Mouse (Mus musculus) intestine, embryonic 15.5 days (tissue): ENCODE data around the gene Il9. TPM values are rescaled to one million over a fixed set of nuclear protein-coding genes. Genes with fewer than 3 reads are reported as not detected.

ENCODE experiments used
- ATAC-seq: fragments of 200-750 bp; cut with Nextera tagmentation; 2 replicates; pipeline ENCODE4 v1.8.0; 2017; ENCODE audit warnings: moderate TSS enrichment, moderate library complexity
- H3K27ac ChIP-seq: fragments of 300-500 bp; sonication (generic); 2 replicates; pipeline ENCODE4 v1.5.1; 2015; ENCODE audit warnings: mild to moderate bottlenecking, inconsistent platforms
- H3K27me3 ChIP-seq: fragments of 300-500 bp; sonication (generic); replicated peaks from 2 replicates; pipeline ENCODE4 v1.6.1; 2015; ENCODE audit warnings: inconsistent platforms
- H3K36me3 ChIP-seq: fragments of 300-500 bp; sonication (generic); 2 replicates; pipeline ENCODE4 v1.6.1; 2015; ENCODE audit warnings: inconsistent platforms
- H3K4me1 ChIP-seq: fragments of 300-500 bp; sonication (generic); replicated peaks from 2 replicates; pipeline ENCODE4 v1.6.1; 2015; ENCODE audit warnings: inconsistent platforms
- H3K4me2 ChIP-seq: fragments of 300-500 bp; sonication (generic); replicated peaks from 2 replicates; pipeline ENCODE4 v1.6.1; 2015; ENCODE audit warnings: mild to moderate bottlenecking, inconsistent platforms
- H3K4me3 ChIP-seq: fragments of 300-500 bp; sonication (generic); replicated peaks from 2 replicates; pipeline ENCODE4 v1.5.1; 2015; ENCODE audit warnings: inconsistent platforms
- H3K9ac ChIP-seq: fragments of 300-500 bp; sonication (generic); 2 replicates; pipeline ENCODE4 v1.6.1; 2015; ENCODE audit warnings: inconsistent platforms
- H3K9me3 ChIP-seq: fragments of 300-500 bp; sonication (generic); 2 replicates; pipeline ENCODE4 v1.6.1; 2016; ENCODE audit warnings: inconsistent platforms
- WGBS: fragments of 180-500 bp; shearing (Covaris S2); methylation state at CpG from one replicate; pipeline ENCODE4 v1.1.7; 2015; 5-methylcytosine and 5-hydroxymethylcytosine counted together
- polyA plus RNA-seq: library from polyadenylated mRNA; unstranded; fragments of >200 nt; fragmentation: Nextera tagmentation; extraction: Ambion mirVana; gene quantifications from 2 replicates; pipeline ENCODE4 v1.2.1, GENCODE M21; 2015

Il9 gene
- polyA plus RNA-seq = not detected in 2 replicates

GRCm38 (mm10) chr13:56482146-56482545 is at the start of gene Il9:
Gene Il9 (minus strand): TSS chr13:56482246.
- Histone ChIP-seq H3K4me3 (no peak within 1 kb of the TSS), H3K36me3 (no peaks in the 10 kb centered on the region), H3K4me2 (no peak within 1 kb of the TSS), H3K27me3 (no peaks in the 10 kb centered on the region), H3K4me1 (no peaks in the 10 kb centered on the region), H3K27ac (no peak within 1 kb of the TSS), H3K9ac (no peak within 1 kb of the TSS), H3K9me3 (no peaks in the 10 kb centered on the region)
- no peak for ATAC-seq
- 78% methylated on average over 3 of the region's 3 CpGs for WGBS

- Histone ChIP-seq H3K27ac (no peak overlapping the region), H3K4me3 (no peak overlapping the region), H3K9ac (no peak overlapping the region), H3K9me3 (no peaks in the 10 kb centered on the region), H3K27me3 (no peaks in the 10 kb centered on the region), H3K4me2 (no peak overlapping the region), H3K36me3 (no peaks in the 10 kb centered on the region), H3K4me1 (no peaks in the 10 kb centered on the region)
- WGBS = 45% methylated on average over 8 of the region's 8 CpGs
- ATAC-seq = no peak
These were observed 47.6 kb upstream of the Il9 start for GRCm38 (mm10) chr13:56529685-56530084.

- Histone ChIP-seq H3K36me3 (no peaks in the 10 kb centered on the region), H3K27me3 (no peaks in the 10 kb centered on the region), H3K4me3 (no peak overlapping the region), H3K9ac (no peak overlapping the region), H3K4me1 (no peaks in the 10 kb centered on the region), H3K27ac (no peak overlapping the region), H3K9me3 (no peaks in the 10 kb centered on the region), H3K4me2 (no peak overlapping the region)
- 67% methylated on average over 4 of the region's 4 CpGs for WGBS
- ATAC-seq = no peak
These were observed 47.0 kb upstream of the Il9 start for GRCm38 (mm10) chr13:56529031-56529430.

GRCm38 (mm10) chr13:56528281-56528680 is 46.2 kb upstream of the Il9 start:
- Histone ChIP-seq H3K27me3 (no peaks in the 10 kb centered on the region), H3K4me1 (no peaks in the 10 kb centered on the region), H3K36me3 (no peaks in the 10 kb centered on the region), H3K9ac (no peak overlapping the region), H3K27ac (no peak overlapping the region), H3K4me2 (no peak overlapping the region), H3K4me3 (no peak overlapping the region), H3K9me3 (no peaks in the 10 kb centered on the region)
- 89% methylated on average over 11 of the region's 11 CpGs for WGBS
- no peak for ATAC-seq

- H3K4me3 ChIP-seq = no peak overlapping the region
These were observed 45.8 kb upstream of the Il9 start for GRCm38 (mm10) chr13:56527846-56528245.

GRCm38 (mm10) chr13:56526871-56527270 is 44.8 kb upstream of the Il9 start:
- Histone ChIP-seq H3K27ac (no peak overlapping the region), H3K36me3 (no peaks in the 10 kb centered on the region), H3K9me3 (no peaks in the 10 kb centered on the region), H3K9ac (no peak overlapping the region), H3K4me3 (no peak overlapping the region), H3K4me1 (0 out of 2 replicates have a peak, but pooled peaks cover 3% of the 10 kb centered on the region), H3K4me2 (no peak overlapping the region), H3K27me3 (no peaks in the 10 kb centered on the region)
- 57% methylated on average over 12 of the region's 12 CpGs for WGBS
- no peak for ATAC-seq

More at GRCm38 (mm10) chr13:56527846-56528245, 45.8 kb upstream of the Il9 start:
- WGBS = 91% methylated on average over 7 of the region's 7 CpGs
- H3K27me3 ChIP-seq = no peaks in the 10 kb centered on the region
- no peaks in the 10 kb centered on the region for H3K4me1 ChIP-seq
- no peak overlapping the region for H3K9ac ChIP-seq
- H3K4me2 ChIP-seq = no peak overlapping the region
- no peak overlapping the region for H3K27ac ChIP-seq
- ATAC-seq = no peak
- no peaks in the 10 kb centered on the region for H3K9me3 ChIP-seq
- H3K36me3 ChIP-seq = no peaks in the 10 kb centered on the region

- Histone ChIP-seq H3K4me2 (peak overlapping the region; percentile 94), H3K27me3 (no peaks in the 10 kb centered on the region), H3K4me1 (0 out of 2 replicates have a peak, but pooled peaks cover 3% of the 10 kb centered on the region), H3K36me3 (no peaks in the 10 kb centered on the region), H3K4me3 (peak overlapping the region; percentile 69), H3K27ac (no peak overlapping the region), H3K9me3 (no peaks in the 10 kb centered on the region), H3K9ac (peak overlapping the region; percentile 69)
- WGBS = 6% methylated on average over 8 of the region's 8 CpGs
- peak; percentile 19 for ATAC-seq
These were observed 40.7 kb upstream of the Il9 start for GRCm38 (mm10) chr13:56522821-56523167.

GRCm38 (mm10) chr13:56522081-56522820 is 40.2 kb upstream of the Il9 start, which contains the start of gene Fbxl21:
Gene Fbxl21 (plus strand): TSS chr13:56522472.
- Histone ChIP-seq H3K27me3 (no peaks in the 10 kb centered on the region), H3K4me3 (peak within 1 kb of the TSS; percentile 69), H3K27ac (no peak within 1 kb of the TSS), H3K9me3 (no peaks in the 10 kb centered on the region), H3K4me1 (0 out of 2 replicates have a peak, but pooled peaks cover 3% of the 10 kb centered on the region), H3K9ac (peak within 1 kb of the TSS; percentile 69), H3K36me3 (no peaks in the 10 kb centered on the region), H3K4me2 (peak within 1 kb of the TSS; percentile 94)
- WGBS = 1% methylated on average over 56 of the region's 56 CpGs
- ATAC-seq = peak; percentile 100

- H3K27me3 ChIP-seq = no peaks in the 10 kb centered on the region
- no peak overlapping the region for H3K4me3 ChIP-seq
- no peaks in the 10 kb centered on the region for H3K36me3 ChIP-seq
- H3K4me1 ChIP-seq = no peaks in the 10 kb centered on the region
- no peak overlapping the region for H3K27ac ChIP-seq
- no peak overlapping the region for H3K4me2 ChIP-seq
- WGBS = 60% methylated on average over 7 of the region's 7 CpGs
- no peak for ATAC-seq
- H3K9me3 ChIP-seq = no peaks in the 10 kb centered on the region
- no peak overlapping the region for H3K9ac ChIP-seq
These were observed 34.8 kb upstream of the Il9 start for GRCm38 (mm10) chr13:56516816-56517215.

GRCm38 (mm10) chr13:56516311-56516710 is 34.3 kb upstream of the Il9 start:
- no peaks in the 10 kb centered on the region for H3K9me3 ChIP-seq
- ATAC-seq = no peak
- no peak overlapping the region for H3K4me3 ChIP-seq
- H3K27me3 ChIP-seq = no peaks in the 10 kb centered on the region
- H3K36me3 ChIP-seq = no peaks in the 10 kb centered on the region
- H3K27ac ChIP-seq = no peak overlapping the region
- no peak overlapping the region for H3K4me2 ChIP-seq
- no peak overlapping the region for H3K9ac ChIP-seq
- no peaks in the 10 kb centered on the region for H3K4me1 ChIP-seq
- 67% methylated on average over 4 of the region's 4 CpGs for WGBS

- no peak overlapping the region for H3K4me2 ChIP-seq
- no peaks in the 10 kb centered on the region for H3K27me3 ChIP-seq
- no peak overlapping the region for H3K9ac ChIP-seq
- no peaks in the 10 kb centered on the region for H3K36me3 ChIP-seq
- no peak overlapping the region for H3K4me3 ChIP-seq
- ATAC-seq = no peak
- no peak overlapping the region for H3K27ac ChIP-seq
- no peaks in the 10 kb centered on the region for H3K4me1 ChIP-seq
- no peaks in the 10 kb centered on the region for H3K9me3 ChIP-seq
These were observed 31.5 kb upstream of the Il9 start for GRCm38 (mm10) chr13:56513595-56513994.

GRCm38 (mm10) chr13:56509796-56510195 is 27.8 kb upstream of the Il9 start:
- Histone ChIP-seq H3K4me2 (no peak overlapping the region), H3K36me3 (no peaks in the 10 kb centered on the region), H3K9ac (no peak overlapping the region), H3K4me3 (no peak overlapping the region), H3K9me3 (no peaks in the 10 kb centered on the region), H3K27me3 (no peaks in the 10 kb centered on the region), H3K4me1 (no peaks in the 10 kb centered on the region), H3K27ac (no peak overlapping the region)
- no peak for ATAC-seq
- 83% methylated on average over 2 of the region's 2 CpGs for WGBS

GRCm38 (mm10) chr13:56506871-56507496 is 24.9 kb upstream of the Il9 start:
- WGBS = 67% methylated on average over 6 of the region's 6 CpGs
- Histone ChIP-seq H3K9me3 (no peaks in the 10 kb centered on the region), H3K27ac (no peak overlapping the region), H3K36me3 (no peaks in the 10 kb centered on the region), H3K4me1 (no peaks in the 10 kb centered on the region), H3K9ac (no peak overlapping the region), H3K4me3 (no peak overlapping the region), H3K4me2 (no peak overlapping the region), H3K27me3 (no peaks in the 10 kb centered on the region)
- no peak for ATAC-seq
